Mouse (Mus musculus): Measurements from ENCODE around the gene Kalrn.

Gene Kalrn

DNA sequence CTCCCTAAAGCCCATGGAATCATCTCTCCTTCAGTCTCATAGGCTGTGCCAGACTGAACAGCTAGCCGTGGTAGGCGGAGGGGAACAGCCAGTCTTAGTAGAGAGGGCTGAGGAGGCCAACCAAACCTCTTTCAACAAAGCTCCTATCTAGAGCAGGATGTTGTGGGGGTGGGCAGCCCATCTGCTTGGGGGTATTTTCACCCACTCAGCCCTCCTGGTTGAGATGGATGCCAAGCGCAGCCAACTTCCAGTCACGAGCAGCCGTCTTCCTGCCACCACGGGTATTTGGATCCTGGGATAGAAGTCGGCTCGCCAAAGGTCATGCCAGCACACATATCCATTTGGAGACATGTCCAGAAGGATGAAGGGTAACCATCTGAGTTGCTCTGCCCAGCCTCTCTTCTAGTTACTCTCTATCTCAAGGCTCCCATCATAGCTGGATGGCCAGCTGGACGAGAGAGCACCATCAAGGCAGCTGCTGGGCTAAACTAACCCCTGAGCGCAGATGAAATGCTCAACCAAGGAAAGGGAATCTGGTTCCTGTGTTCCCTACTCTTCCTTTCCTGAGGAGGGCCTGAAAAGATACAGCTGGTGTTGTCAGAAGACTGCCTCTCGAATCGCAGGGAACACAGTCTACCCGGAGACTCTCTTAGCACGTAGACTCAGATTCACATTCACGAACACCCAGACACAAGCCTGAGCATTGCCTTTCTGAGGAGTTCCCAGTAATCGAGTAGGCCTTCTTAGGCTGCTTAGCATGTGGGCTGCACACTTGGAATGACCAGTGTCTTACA is 331.2 kb downstream of the Kalrn start:
- no peak for DNase-seq

DNA sequence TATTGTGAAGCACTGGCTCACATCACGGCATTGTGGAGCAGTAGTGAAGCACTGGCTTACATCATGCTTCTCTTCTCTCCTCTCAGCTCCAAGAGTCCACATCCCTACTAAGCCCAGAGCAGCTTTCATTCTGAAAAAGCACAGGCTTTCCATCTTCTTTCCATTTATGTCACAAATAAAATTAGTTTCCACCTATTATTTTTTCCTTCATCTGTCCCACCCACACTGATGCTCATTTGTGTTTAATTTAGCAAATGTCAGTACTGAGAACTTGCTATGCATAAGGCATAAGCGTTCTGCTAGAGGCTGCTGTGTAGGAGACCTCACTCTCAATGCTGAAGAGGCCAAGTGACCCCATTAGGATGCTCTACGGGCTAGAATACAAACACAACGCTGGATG is 333.7 kb downstream of the Kalrn start:
- DNase-seq = no peak

DNA sequence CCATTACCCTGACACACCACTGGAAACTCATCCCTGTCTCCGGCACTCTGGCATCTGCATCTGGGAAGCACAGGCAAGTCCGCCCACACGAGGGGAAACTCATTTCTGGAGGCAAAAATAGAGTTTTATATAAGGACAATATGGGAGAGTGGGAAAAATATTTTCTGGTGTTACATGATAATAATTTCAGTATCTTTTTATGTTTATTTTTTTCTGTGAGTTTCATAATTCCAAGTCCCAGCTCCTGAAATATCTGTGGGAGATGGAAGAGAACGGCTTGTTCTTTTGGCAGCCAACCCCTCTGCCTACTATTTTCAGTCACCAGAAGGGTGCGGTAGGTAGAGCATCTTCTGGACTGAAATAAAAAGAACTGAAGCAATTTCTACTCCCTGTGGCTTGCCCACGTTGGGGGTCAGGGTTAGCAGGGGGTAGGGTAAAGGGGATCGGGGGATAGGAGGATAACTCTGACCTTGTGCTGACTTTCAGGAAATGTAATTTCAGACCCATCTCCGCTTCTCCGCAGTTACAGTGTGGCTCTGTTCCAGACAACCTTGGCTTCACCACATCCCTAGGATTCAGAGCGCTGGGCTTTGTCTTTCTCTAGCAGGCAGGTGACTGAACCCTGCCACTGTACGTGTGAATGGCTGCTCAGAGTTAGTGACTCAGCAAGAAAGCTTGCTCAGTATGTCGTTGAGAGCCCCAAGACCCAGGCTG is 336.3 kb downstream of the Kalrn start:
- no peak for DNase-seq

DNA sequence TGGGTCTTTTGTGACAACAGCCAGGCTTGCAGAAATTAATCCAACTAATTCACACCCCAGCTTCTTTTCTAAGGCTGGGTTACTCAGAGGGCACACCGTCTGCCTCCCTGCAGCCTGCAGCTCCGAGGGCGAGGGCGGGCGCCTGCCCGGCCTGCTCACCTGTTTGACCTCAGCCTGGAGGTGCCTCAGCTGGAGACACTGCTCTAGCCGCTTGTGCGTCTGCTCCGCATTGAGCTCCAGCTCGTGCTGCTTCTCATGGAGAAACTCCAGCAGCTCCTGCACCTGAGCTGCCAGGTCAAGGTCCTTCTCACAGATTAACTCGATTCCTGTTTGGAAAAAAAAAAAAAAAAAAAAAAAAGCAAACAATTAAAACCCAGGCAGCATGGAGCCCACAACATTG is 338.2 kb downstream of the Kalrn start:
- peak; percentile 43 for DNase-seq

DNA sequence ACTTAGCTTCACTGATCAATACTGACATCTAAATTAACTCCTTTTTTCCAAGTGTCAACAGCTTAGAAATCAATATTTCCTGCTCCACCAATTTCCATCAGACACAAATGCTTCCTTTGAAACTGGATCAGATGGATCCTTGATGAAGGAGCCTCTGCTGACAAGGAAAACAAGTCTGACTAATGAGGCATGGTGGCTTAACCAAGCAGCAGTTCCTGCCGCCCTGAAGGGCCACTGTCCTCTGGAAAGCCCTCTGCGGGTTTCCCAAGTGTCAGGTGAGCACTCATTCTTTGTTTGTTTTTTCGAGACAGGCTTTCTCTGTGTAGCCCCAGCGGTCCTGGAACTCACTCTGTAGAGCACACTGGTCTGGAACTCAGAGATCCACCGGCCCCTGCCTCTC is 341.4 kb downstream of the Kalrn start:
- DNase-seq = no peak

DNA sequence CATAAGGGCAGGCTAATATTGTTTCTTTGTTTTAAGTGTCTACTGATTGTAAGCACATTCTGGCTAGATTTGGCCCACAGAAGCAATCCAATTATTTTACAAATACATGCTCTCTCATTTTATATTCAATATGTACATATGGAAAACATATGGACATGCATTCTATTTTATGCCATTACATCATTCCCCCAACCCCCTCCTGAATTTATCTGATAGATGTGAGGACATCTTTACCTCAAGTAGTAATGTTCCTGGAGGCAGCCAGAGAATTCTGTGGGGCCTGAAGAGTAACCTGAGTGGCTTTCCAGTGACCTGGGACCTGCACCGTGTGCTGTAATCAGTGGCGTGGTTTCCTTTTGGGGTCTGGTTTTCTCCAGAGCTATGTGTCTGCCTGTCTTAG is 342.2 kb downstream of the Kalrn start:
- DNase-seq = no peak

DNA sequence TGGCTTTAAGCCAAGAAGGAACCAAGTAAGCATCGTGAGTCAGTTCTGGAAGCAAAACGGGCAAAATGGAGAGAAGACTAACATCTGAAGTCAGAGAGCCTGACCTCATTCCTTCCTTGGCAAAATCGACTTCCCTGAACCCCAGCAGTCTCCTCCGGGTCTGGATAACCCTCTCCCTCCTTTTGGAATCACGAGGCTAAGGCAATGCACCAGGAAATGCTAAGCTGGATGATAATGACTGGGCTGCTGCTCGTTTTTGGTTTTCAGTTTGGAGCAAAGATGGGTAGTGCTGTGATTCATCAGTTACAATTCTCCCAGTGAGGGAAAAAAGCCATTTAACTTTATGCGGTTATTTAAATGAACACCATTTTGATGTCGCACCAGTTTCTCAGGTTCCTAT is 344.0 kb downstream of the Kalrn start:
- no peak for DNase-seq

DNA sequence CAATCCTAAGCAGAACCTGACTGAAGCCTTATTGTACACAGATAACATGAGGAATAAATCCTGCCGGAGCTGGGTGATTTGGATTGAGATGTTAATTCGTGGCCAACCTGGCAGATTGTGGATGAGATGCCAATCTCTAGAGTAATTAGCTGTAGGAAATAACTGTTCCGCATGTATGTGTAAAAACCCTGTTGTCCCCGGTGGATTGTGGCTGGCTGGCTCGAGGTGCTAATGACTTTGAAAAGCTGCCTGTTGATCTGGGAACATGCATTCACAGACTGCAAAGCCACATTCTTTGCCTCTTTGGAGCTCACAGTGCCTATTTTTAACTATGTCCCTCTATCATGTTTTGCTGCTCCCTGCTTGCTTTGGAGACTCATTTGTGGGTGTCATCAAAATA is 344.7 kb downstream of the Kalrn start:
- no peak for DNase-seq

DNA sequence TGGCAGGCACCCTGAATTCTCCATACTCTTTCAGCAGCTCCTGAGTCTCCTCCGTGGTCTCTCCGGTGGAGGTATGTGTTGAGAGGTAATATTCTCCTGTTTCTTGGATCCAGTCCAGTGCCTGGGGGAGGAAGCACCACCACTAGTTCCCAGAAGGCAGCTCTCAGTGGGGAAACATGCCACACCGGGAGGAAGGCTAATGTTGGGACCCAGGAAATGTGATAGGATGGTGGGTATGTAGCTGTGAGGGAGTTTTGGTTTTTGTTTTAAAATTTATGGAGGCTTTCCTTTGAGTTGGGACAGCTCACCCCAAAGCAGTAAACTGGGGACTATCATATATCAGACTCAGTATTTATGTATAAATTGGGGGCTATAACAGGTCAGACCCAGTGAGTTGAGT is 361.2 kb downstream of the Kalrn start:
- no peak for DNase-seq

DNA sequence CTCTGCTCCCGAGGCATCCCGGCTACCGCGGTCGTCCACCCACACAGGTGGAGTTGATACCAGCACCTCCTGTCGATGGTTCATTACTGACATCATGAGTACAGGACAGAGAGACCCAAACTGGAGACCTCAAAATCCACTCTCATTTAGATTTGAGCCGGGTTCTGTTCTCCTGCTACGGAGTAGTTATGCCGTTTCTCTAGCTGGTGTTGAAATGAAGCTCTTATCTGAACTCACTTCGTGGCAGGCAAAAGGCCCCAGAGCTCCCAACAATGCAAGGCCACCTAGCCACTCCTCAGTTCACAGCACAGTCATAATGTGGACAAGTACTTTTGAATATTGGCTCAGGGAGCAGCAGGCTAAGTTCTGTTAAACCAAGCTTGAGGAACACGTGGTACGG is 362.1 kb downstream of the Kalrn start:
- DNase-seq = no peak

DNA sequence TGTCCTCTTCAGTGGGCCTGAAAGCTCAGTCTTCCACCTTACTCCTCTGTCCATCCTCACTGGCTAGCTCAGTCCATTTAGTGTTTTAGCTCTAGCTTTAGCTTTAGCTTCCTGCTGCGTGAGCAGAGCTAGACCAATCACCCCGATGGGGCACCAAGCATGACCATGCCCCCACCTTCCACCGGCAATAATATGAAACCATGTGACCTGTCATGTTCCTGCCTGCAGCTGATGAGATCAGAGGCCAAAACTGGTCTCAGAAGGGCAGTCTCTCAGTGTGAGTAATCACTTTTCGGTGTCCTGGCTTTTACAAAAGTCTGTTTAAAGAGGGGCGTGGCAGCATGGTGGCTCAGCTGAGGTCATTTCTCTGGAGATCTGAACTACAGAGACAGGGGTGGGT is 364.6 kb downstream of the Kalrn start:
- no peak for DNase-seq

DNA sequence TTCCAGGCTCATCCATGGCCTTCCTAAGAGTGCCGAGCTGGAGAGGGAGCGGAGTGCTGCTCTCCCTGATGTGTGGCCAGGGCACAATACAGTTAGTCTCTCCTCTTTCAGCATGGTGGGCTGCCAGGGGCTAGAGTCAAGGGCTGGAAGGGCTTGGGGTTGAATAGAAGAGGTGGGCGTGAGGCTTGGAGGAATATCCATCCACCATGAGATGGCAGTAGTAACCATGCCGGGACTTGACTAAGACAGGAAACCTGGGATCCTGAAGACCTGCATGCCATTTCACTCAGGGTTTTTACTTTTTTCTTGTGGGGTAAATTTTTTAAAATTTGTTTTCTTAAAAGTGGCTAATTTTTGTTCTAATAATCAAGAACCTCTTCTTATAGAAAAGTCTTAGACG is 365.4 kb downstream of the Kalrn start:
- DNase-seq = no peak

DNA sequence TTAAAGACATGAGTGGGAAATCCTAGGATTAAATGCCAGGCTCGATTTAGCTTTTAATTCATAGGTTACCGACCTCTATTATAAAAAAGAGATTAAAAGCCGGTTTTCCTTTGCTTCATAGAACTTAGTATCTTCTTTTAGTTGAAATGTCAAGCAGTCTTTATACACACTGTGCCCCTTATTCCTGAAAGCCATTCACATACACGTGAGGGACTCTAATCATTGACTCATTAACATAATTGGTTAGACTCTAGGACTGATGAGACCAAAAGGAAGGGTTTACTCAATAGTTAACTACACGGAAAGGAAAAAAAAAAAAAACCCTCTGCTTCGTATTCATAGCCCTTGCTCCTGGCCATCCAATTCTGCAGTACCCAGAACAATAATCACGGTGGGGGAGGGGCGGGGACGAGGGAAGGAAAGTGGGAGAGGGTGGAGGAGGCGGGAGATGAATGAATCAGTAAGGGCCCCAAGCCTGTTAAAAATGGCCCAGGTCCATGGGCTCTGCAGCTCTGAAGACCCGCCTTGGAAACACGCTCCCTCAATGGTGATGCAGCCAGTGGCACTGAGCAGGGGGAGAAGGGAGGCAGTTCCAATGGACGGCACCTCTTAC is 368.7 kb downstream of the Kalrn start:
- no peak for DNase-seq

DNA sequence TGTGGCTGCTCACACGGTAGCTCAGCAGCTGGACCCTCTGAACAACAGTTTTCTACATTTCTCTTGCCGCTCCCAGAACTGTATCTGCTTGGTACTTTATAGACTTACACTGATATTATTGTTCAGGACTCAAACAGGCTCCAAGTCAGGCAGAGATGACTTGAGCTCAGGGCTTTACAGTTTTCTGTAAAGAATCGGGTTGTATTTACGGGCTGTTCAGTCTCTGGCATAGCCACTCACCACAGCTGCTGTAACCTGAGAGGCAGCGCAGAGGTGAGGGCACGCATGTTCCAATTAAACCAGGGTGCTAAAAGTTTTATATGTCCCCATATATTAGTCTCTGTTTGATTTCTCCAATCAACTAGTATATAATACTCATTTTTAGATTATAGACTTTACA is 373.8 kb downstream of the Kalrn start:
- DNase-seq = no peak

DNA sequence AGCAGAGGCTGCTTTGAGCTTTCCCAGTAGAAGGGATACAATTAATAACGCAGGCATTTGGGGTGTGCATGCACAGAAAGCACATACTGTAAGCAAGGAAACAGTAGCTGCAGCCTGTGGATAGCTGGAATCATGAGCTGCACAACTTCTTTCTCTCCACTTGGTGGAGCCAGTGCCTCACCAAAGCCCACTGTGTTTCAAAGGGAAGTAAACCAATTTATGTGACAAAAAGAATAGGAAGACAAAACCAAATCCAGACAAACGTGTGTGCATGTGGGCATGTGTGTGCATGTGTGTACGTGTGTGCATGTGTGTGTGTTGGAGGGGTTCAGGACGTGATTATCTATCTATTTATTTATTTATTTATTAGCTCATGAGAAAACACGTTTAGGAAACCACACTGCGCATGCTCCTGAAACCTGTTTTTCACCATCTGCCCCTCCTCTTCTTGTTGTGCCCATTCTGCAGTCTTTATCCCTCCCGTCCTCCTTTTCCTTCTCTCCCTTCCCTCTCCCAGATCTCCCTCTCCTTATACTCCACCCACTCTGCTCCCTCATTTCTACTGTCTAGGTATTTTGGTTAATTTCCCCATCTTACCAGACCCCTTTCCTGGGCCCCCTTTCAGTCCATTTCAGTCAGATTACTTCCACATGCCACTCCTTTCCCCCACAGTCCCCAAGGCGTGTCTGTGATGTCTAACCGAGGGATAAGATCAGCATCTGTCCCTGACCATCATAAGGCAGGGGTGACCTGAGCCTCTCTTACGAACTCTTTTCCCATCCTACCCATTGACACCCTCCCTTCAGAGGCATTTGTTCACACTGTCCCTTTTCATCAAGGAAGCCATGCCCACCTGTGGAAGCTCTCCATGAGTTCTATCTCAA is 380.1 kb downstream of the Kalrn start:
- no peak for DNase-seq

DNA sequence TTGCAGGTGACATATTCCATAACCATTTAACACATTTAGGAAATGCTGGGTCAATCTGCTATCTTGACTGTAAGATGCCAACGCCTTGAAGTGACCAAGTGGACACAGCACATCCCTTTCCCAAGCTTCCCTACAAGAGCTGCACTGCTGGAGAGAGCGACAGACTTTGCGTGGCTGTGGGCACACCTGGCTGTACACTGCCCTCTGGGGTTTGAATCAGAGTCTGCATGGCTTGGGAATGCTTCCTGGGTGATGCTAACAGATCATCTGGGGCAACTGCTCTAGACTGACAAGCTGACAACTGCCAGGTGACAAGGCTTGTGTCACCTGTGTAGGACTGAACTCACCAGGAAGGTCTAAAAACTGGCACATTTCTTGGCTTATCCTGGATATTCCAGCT is 388.6 kb downstream of the Kalrn start:
- peak; percentile 8 for DNase-seq

DNA sequence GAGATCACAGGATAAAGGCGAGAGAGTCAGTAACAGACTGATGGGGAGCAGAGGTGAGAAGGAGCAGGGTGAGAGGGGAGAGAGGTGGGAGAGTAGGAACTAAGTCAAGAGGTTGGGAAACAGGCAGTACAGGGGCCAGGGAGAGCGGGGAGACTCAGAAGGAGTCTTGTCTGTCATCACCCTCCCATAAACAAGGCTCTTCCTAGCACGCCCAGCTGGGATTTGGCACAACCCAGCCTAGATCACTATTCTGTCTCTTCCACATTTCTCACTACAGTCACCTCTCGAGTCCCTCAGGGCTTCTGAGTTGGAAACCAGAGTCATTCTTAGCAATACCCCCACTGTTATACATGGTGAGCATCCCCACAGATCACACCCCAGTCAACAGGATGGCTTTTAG is 390.1 kb downstream of the Kalrn start:
- DNase-seq = no peak

DNA sequence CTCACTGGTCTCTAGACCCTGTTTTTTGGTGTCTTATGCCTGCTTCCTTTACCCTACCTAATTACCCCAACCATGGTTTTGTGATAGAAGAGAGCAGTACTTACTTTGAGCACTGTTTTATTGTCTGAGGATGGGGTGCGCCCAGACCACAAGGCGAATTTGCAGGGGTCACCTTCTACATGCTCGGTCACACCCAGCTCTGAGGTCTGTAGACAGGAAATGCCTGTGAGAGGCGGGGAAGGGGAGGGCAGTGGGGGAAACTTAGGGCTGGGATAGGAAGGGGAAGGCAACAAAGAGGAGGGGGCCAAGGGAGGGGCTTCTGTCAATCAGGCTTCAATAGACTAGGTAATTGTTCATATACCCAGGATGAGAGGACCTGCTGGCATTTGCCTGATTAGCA is 397.7 kb downstream of the Kalrn start:
- no peak for DNase-seq

DNA sequence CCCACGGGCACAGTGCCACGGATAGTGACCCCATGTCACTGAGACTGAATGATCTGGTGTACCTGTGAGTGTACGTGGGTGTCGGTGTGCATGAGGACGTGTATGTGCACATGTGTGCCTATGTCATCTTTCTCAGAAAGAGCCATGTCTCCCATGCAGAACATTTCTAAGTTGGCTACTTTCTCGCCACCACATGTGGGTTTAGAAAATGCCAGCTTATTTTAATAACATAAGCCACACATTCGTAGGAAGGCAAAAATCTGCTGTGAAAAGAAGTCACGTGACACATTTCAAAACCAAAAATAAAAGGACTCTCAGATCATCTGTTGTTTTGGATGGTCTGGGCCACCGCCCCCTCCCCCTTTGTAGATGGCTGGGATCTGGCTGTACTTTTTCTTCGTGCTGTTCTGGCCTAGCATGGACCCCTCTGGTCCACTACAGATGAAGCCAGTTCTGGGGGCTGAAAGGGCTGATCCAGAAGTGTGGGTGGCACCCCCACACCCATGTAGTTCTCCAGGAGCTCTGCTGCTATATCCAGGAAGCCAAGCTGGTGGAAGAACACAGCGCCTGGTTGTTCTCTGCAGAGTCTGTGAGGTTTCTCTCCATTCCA is 400.7 kb downstream of the Kalrn start:
- DNase-seq = no peak

DNA sequence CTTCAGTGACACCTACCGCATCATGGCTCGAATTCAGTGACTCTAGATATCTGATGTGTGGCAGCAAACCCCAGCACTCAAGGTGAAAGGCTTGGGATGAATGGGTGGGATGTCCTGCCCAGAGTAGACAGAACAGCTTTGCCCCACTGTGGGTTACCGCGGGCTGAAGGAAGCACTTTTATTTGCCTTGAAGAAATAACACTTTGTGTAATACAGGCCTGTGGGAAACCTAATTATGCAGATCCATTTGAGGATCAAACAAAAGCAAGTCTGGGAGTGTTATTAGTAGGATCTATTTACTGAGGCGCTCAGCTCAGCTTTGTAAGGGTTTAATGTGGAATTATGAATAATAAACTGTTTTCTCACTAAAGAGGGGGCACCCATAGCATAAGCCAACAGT is 406.3 kb downstream of the Kalrn start:
- no peak for DNase-seq

DNA sequence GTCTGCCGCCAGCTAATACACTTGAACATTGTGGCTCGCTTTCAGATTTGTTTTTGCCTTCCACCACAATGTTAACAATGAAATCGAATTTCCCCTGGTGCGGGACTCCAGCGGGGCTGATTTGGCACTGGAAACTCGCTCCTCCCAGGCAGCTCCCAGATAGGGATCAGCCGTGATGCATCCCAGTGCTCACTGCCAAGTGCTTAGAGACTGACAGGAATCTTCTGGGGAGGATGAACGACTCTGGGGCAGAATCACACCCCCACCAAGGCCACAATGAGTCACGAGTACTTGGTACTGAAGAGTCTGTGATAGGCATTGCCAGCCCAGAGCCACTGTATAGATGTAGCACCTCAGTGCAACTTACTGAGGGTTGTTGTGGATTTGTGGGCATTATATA is 410.2 kb downstream of the Kalrn start:
- DNase-seq = no peak

DNA sequence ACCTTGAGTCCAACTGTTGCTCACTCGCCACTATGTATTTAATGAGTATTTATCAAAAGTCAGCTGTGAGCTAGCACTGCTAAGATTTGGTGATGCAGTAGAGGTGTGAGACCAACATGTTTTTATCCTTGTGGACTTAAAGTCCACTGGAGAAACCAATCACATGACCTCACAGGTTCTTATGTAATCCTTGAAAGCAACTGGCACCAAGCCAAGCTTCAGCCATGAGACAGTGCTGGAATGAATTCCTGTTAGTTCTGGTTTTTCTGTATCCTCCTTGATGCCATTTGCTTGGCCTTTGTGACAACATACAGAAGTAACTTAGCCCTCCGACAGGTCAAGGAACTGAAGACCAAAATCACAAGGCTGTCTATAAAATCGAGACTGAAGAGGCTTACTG is 413.8 kb downstream of the Kalrn start:
- DNase-seq = peak; percentile 78

Measured in kidney, adult 11 months (tissue).